Mouse (Mus musculus) myocyte (in vitro differentiated cells): Measurements from ENCODE around the gene Sdhb.

ENCODE experiments used
- CEBPB ChIP-seq: IDR thresholded peaks from 2 replicates; pipeline ENCODE4 v1.6.1; 2011; ENCODE audit warnings: mild to moderate bottlenecking, moderate library complexity; ENCODE audit not compliant: poor library complexity, insufficient read depth, severe bottlenecking
- MAX ChIP-seq: IDR thresholded peaks from one replicate; pipeline ENCODE4 v1.6.1; 2011; ENCODE audit warnings: low read depth, mild to moderate bottlenecking, control low read depth
- POLR2A ChIP-seq: IDR thresholded peaks from one replicate; pipeline ENCODE4 v1.6.1; 2011; ENCODE audit warnings: low read depth, mild to moderate bottlenecking, control low read depth, moderate library complexity; ENCODE audit not compliant: insufficient read length
- USF1 ChIP-seq: IDR thresholded peaks from one replicate; pipeline ENCODE4 v1.6.1; 2011; ENCODE audit warnings: low read depth, mild to moderate bottlenecking, control low read depth, moderate library complexity

GRCm38 (mm10) chr4:141014114-141014513 lies 53.1 kb downstream of the Sdhb start:
- TF ChIP-seq USF1 (no peak), POLR2A (no peak), MAX (no peak), CEBPB (no peak)
